Mouse (Mus musculus): Measurements from ENCODE around the gene Pole3. TPM values are rescaled to one million over a fixed set of nuclear protein-coding genes. Genes with fewer than 3 reads are reported as not detected.

The Pole3 gene
- 52.4 and 55.5 TPM in 2 replicates for polyA plus RNA-seq (2015; fragmentation: Nextera tagmentation; extraction: Ambion mirVana)

DNA sequence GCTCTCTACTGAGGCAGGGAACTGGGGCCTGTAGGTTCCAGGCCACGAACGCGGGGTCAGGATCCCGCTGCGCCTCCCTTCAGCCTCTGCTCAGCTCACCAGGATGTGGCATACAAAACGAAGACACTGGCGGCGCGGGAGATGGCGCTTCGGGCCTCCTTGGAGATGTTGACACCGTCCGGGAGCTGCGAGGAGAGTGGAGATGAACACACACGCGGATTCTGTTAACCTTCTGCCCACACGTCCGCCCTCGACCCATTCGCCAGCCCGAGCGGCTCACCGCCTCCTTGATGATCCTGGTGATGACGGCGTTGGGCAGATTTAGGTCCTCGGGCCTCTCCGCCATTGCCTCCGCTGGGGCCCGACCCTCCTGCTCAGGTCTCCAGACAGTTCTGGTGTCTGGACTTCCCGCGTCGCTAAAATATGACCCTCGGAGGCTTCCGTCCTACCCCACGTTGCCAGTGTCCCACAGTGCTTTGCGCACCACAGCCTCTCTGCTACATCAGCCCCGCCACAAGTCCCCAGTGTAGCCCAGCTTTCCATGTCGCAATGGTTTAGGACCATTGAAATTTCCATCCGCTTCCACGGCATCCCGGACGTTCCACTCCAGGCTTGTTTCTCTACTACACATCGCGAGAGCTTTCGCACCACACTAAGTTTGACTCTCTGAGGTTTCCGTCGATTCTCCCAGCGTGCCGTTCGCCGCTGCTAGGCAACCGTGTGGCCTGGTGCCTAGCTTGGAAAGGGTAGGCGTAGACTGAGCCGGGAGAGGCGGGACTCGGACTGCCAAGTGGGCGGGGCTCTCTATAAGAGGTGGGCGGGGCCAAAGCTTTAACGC, at the start of gene Pole3, which contains the start of gene 4933430I17Rik:
TSS of gene Pole3 (minus strand) at position 418 of the 838 bp plus-strand sequence.
TSS of gene 4933430I17Rik (plus strand) at position 719 of the 838 bp plus-strand sequence.
- DNase-seq (ENCODE audit: low spot score) (peak; percentile 97), ATAC-seq (ENCODE audit: low FRiP score, low TSS enrichment) (peak; percentile 97)
- peak within 1 kb of the TSS; percentile 93 for H3K27ac ChIP-seq (replicated peaks)
- peak; percentile 92 for TF ChIP-seq EP300 (optimal IDR thresholded peaks at IDR 0.05)
- TF ChIP-seq CTCF (IDR thresholded peaks at IDR 0.05; ENCODE audit: low read depth): no peak
- H3K4me2 ChIP-seq (replicated peaks; ENCODE audit: low read depth): peak within 1 kb of the TSS; percentile 84
- peaks cover 2% of the 10 kb centered on the region; the same call in 1 of the 2 replicates for H3K4me1 ChIP-seq (replicated peaks; ENCODE audit: control insufficient read depth, insufficient read depth)
- H3K9me3 ChIP-seq (ENCODE audit: control insufficient read depth, low read length): no peaks in the 10 kb centered on the region
- peak within 1 kb of the TSS; percentile 72 for H3K4me3 ChIP-seq (ENCODE audit: low read depth, low read length)
- H3K9ac ChIP-seq (ENCODE audit: low read length): peak within 1 kb of the TSS; percentile 93
- H3K36me3 ChIP-seq (ENCODE audit: control insufficient read depth, insufficient read depth, low read length): peaks cover 3% of the 10 kb centered on the region; the same call in 1 of the 2 replicates
- no peaks in the 10 kb centered on the region for H3K27me3 ChIP-seq (ENCODE audit: control insufficient read depth, insufficient read depth, low read length)
- WGBS: under 1% methylated on average over 53 of the region's 59 CpGs

DNA sequence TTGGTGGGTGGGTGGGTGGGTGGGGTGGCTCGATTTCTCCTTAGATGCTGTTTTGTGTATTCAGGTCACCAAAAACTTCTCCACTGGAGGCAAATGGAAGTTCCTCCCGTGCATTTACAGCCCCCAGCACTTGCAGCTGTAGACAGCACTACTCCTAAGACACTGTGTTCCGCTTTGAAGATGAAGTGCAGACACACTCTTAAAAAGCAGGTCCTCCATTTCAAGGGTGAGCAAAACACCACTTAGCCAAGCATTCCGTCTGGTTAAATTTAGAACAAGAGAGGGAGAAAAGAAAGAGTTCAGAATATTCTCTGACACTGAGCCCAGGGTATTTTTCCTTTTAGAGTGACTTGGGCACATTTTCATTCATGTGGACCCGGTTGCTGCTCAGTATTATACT, 45.2 kb upstream of the Pole3 start:
- no peak overlapping the region for H3K4me3 ChIP-seq (ENCODE audit: low read depth, low read length)
- no peak overlapping the region for H3K4me2 ChIP-seq (replicated peaks; ENCODE audit: low read depth)
- no peak overlapping the region for H3K27ac ChIP-seq (replicated peaks)
- ATAC-seq (ENCODE audit: low FRiP score, low TSS enrichment) (peak; percentile 44; the same call in 1 of the 2 replicates), DNase-seq (ENCODE audit: low spot score) (no peak)
- H3K36me3 ChIP-seq (ENCODE audit: control insufficient read depth, insufficient read depth, low read length): no peaks in the 10 kb centered on the region
- no peaks in the 10 kb centered on the region for H3K9me3 ChIP-seq (ENCODE audit: control insufficient read depth, low read length)
- H3K4me1 ChIP-seq (replicated peaks; ENCODE audit: control insufficient read depth, insufficient read depth): no peaks in the 10 kb centered on the region; the same call in 1 of the 2 replicates
- no peaks in the 10 kb centered on the region for H3K27me3 ChIP-seq (ENCODE audit: control insufficient read depth, insufficient read depth, low read length)
- no peak for TF ChIP-seq EP300 (optimal IDR thresholded peaks at IDR 0.05)
- no peak for TF ChIP-seq CTCF (IDR thresholded peaks at IDR 0.05; ENCODE audit: low read depth)
- no peak overlapping the region for H3K9ac ChIP-seq (ENCODE audit: low read length)
- WGBS: 61% methylated on average over 5 of the region's 5 CpGs

DNA sequence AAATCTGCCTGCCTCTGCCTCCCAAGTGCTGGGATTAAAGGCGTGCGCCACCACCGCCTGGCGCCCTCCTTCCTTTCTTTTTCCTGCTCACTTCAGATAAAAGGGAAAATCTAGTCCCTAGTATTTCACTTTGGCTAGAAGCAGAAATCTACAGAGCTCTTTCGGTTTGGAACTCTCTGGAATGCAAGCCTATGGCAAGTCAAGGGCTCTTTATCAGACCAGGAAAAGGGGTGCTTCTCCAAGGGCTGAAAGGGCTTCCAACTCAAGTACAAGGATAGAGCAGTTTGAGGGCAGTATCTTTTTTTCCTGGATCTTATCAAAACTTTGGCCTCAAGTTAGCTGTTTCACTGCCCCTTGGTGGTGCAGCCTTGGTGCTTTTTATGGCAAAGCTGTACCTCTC, 44.7 kb upstream of the Pole3 start:
- Histone ChIP-seq H3K9me3 (ENCODE audit: control insufficient read depth, low read length) (no peaks in the 10 kb centered on the region), H3K4me3 (ENCODE audit: low read depth, low read length) (no peak overlapping the region), H3K4me2 (replicated peaks; ENCODE audit: low read depth) (no peak overlapping the region), H3K4me1 (replicated peaks; ENCODE audit: control insufficient read depth, insufficient read depth) (no peaks in the 10 kb centered on the region; the same call in 1 of the 2 replicates), H3K27ac (replicated peaks) (no peak overlapping the region), H3K36me3 (ENCODE audit: control insufficient read depth, insufficient read depth, low read length) (no peaks in the 10 kb centered on the region), H3K27me3 (ENCODE audit: control insufficient read depth, insufficient read depth, low read length) (no peaks in the 10 kb centered on the region), H3K9ac (ENCODE audit: low read length) (no peak overlapping the region)
- ATAC-seq (ENCODE audit: low FRiP score, low TSS enrichment) (no peak), DNase-seq (ENCODE audit: low spot score) (no peak)
- WGBS: 90% methylated on average over 5 of the region's 5 CpGs
- no peak for TF ChIP-seq EP300 (optimal IDR thresholded peaks at IDR 0.05)
- no peak for TF ChIP-seq CTCF (IDR thresholded peaks at IDR 0.05; ENCODE audit: low read depth)

DNA sequence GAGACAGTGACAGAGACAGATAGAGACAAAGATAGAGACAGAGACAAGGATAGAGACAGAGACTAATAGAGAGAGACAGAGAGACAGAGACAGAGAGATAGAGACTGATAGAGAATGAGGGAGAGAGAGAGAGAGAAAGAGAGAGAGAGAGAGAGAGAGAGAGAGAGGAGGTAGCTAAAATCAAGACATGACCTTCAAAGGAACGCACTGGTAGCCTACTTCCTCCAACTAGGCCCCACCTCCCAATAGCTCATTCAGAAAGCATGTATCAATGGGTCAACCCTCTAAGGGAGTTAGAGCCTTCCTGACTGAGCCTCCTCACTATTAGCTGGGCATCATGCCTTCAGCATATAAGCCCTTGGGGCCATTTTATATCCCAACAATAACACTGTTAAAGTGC, 43.5 kb upstream of the Pole3 start:
- Histone ChIP-seq H3K36me3 (ENCODE audit: control insufficient read depth, insufficient read depth, low read length) (no peaks in the 10 kb centered on the region), H3K9me3 (ENCODE audit: control insufficient read depth, low read length) (no peaks in the 10 kb centered on the region), H3K9ac (ENCODE audit: low read length) (no peak overlapping the region), H3K27me3 (ENCODE audit: control insufficient read depth, insufficient read depth, low read length) (no peaks in the 10 kb centered on the region), H3K4me1 (replicated peaks; ENCODE audit: control insufficient read depth, insufficient read depth) (no peaks in the 10 kb centered on the region; the same call in 1 of the 2 replicates), H3K4me2 (replicated peaks; ENCODE audit: low read depth) (no peak overlapping the region), H3K27ac (replicated peaks) (no peak overlapping the region), H3K4me3 (ENCODE audit: low read depth, low read length) (no peak overlapping the region)
- no peak for TF ChIP-seq CTCF (IDR thresholded peaks at IDR 0.05; ENCODE audit: low read depth)
- no peak for TF ChIP-seq EP300 (optimal IDR thresholded peaks at IDR 0.05)
- no peak for DNase-seq (ENCODE audit: low spot score)
- 59% methylated on average over 1 of the region's 1 CpGs for WGBS
- ATAC-seq (ENCODE audit: low FRiP score, low TSS enrichment): no peak

DNA sequence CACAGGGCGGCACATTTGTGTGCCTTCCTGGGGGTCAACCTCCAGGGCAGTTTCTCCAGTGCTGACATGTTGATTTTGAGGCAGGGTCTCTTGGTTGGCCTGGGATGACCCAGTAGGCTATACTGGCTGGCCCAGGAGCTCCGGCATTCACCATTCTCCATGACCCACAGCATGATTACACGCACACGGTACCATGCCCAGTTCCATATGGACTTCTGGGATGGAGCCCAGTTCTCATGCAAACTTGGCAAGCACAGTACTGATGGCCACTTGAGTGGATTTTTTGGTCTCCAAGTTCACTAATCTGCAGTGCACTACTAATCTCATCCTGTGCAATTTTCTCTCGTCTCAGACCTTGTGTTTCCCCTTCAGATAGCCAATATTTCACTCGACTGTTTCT, 42.8 kb upstream of the Pole3 start:
- Histone ChIP-seq H3K27me3 (ENCODE audit: control insufficient read depth, insufficient read depth, low read length) (no peaks in the 10 kb centered on the region), H3K9ac (ENCODE audit: low read length) (no peak overlapping the region), H3K4me1 (replicated peaks; ENCODE audit: control insufficient read depth, insufficient read depth) (no peaks in the 10 kb centered on the region; the same call in 1 of the 2 replicates), H3K4me3 (ENCODE audit: low read depth, low read length) (no peak overlapping the region), H3K9me3 (ENCODE audit: control insufficient read depth, low read length) (no peaks in the 10 kb centered on the region), H3K27ac (replicated peaks) (no peak overlapping the region), H3K4me2 (replicated peaks; ENCODE audit: low read depth) (no peak overlapping the region), H3K36me3 (ENCODE audit: control insufficient read depth, insufficient read depth, low read length) (no peaks in the 10 kb centered on the region)
- no peak for DNase-seq (ENCODE audit: low spot score)
- TF ChIP-seq EP300 (optimal IDR thresholded peaks at IDR 0.05): no peak
- TF ChIP-seq CTCF (IDR thresholded peaks at IDR 0.05; ENCODE audit: low read depth): no peak
- 77% methylated on average over 6 of the region's 6 CpGs for WGBS
- ATAC-seq (ENCODE audit: low FRiP score, low TSS enrichment): no peak

DNA sequence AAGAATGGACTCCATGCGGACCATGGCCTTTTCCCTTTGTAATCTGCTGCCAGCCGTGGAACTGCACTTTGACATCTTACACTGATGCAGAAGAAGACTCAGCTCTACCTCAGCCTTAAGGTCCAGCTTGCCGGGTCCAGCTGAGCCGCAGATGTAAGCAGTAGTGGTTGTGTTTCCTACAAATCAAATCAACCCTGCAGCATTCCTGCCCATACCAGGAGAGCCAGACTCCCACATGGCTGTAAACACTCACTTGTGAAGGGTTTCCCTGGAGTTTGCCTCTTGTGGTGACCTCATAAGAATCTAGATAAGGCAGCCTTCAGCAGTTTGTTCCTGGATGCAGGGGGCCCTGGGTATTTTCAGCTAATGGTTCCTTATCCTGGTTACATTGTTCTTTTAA, 41.7 kb upstream of the Pole3 start:
- H3K4me1 ChIP-seq (replicated peaks; ENCODE audit: control insufficient read depth, insufficient read depth): no peaks in the 10 kb centered on the region; the same call in 1 of the 2 replicates
- TF ChIP-seq CTCF (IDR thresholded peaks at IDR 0.05; ENCODE audit: low read depth) (no peak), EP300 (optimal IDR thresholded peaks at IDR 0.05) (no peak)
- no peaks in the 10 kb centered on the region for H3K27me3 ChIP-seq (ENCODE audit: control insufficient read depth, insufficient read depth, low read length)
- DNase-seq (ENCODE audit: low spot score): peak; percentile 35
- no peak overlapping the region for H3K4me2 ChIP-seq (replicated peaks; ENCODE audit: low read depth)
- 47% methylated on average over 4 of the region's 4 CpGs for WGBS
- ATAC-seq (ENCODE audit: low FRiP score, low TSS enrichment): peak; percentile 62
- H3K27ac ChIP-seq (replicated peaks): no peak overlapping the region
- no peak overlapping the region for H3K9ac ChIP-seq (ENCODE audit: low read length)
- no peaks in the 10 kb centered on the region for H3K36me3 ChIP-seq (ENCODE audit: control insufficient read depth, insufficient read depth, low read length)
- H3K9me3 ChIP-seq (ENCODE audit: control insufficient read depth, low read length): no peaks in the 10 kb centered on the region
- no peak overlapping the region for H3K4me3 ChIP-seq (ENCODE audit: low read depth, low read length)

Measured in stomach, postnatal 0 days (tissue).